ENCODE assay signal across 7 mouse cellular contexts in genomic region chr14:62759771-62760320, GRCm38 (mm10). TPM values are rescaled to one million over a fixed set of nuclear protein-coding genes. Genes with fewer than 3 reads are reported as not detected.
DNase-seq lines count a peak whose midpoint lies in the region; ATAC-seq and TF ChIP-seq lines count a peak whose summit lies in the region.

No protein-coding gene starts in this region.

- H3K27ac ChIP-seq in embryonic facial prominence, embryonic 12.5 days, result peak overlapping the region; percentile 99
- peak overlapping the region; percentile 94 for H3K27ac ChIP-seq in heart, adult 2 months
- H3K27ac ChIP-seq in limb, embryonic 13.5 days, result peak overlapping the region; percentile 99
- peak overlapping the region; percentile 99 for H3K27ac ChIP-seq in midbrain, embryonic 15.5 days

- intact Hi-C loops in heart, adult 2 months (cut with DNase I), result loop anchor here (2.0 to 5.0 kb wide), 4 partner anchors 121 to 205 kb away; partner anchors contain the start of gene Fam124a

- 0 out of 2 replicates have a peak, but pooled peaks have one; percentile 1 for TF ChIP-seq CTCF in heart, adult 2 months (IDR thresholded peaks at IDR 0.05)

- peaks cover 5% of the 10 kb centered on the region; the same call in 1 of the 2 replicates for H3K4me1 ChIP-seq in embryonic facial prominence, embryonic 12.5 days
- H3K4me1 ChIP-seq in heart, adult 2 months (ENCODE audit: control insufficient read depth, insufficient read depth, low read length), result no peaks in the 10 kb centered on the region; the same call in 1 of the 2 replicates
- H3K4me1 ChIP-seq in limb, embryonic 13.5 days, result peaks cover 6% of the 10 kb centered on the region; the same call in 1 of the 2 replicates
- H3K4me1 ChIP-seq in midbrain, embryonic 15.5 days, result peaks cover 20% of the 10 kb centered on the region

- no peaks in the 10 kb centered on the region for H3K27me3 ChIP-seq in embryonic facial prominence, embryonic 12.5 days
- H3K27me3 ChIP-seq in heart, adult 2 months (ENCODE audit: control insufficient read depth, insufficient read depth, low read length), result no peaks in the 10 kb centered on the region
- no peaks in the 10 kb centered on the region for H3K27me3 ChIP-seq in limb, embryonic 13.5 days
- no peaks in the 10 kb centered on the region for H3K27me3 ChIP-seq in midbrain, embryonic 15.5 days (replicated peaks)

- H3K4me3 ChIP-seq in embryonic facial prominence, embryonic 12.5 days, result peak overlapping the region; percentile 96
- peak overlapping the region; percentile 91 for H3K4me3 ChIP-seq in heart, adult 2 months
- H3K4me3 ChIP-seq in limb, embryonic 13.5 days, result peak overlapping the region; percentile 96
- peak overlapping the region; percentile 91 for H3K4me3 ChIP-seq in midbrain, embryonic 15.5 days

- peak overlapping the region; percentile 98 for H3K9ac ChIP-seq in embryonic facial prominence, embryonic 12.5 days
- peak overlapping the region; percentile 95 for H3K9ac ChIP-seq in heart, adult 2 months (ENCODE audit: low read depth, low read length)
- peak overlapping the region; percentile 98 for H3K9ac ChIP-seq in limb, embryonic 13.5 days
- peak overlapping the region; percentile 96 for H3K9ac ChIP-seq in midbrain, embryonic 15.5 days

- peak; percentile 87 for DNase-seq in adrenal gland, postnatal 14 days
- peak; percentile 80 to 81 for DNase-seq in heart, adult 2 months
- DNase-seq in kidney, adult 8-10 months, result peak; percentile 71 to 72
- DNase-seq in spleen, adult 18-20 months, result peak; percentile 62 to 72

- H3K9me3 ChIP-seq in embryonic facial prominence, embryonic 12.5 days, result no peaks in the 10 kb centered on the region
- H3K9me3 ChIP-seq in limb, embryonic 13.5 days, result no peaks in the 10 kb centered on the region
- H3K9me3 ChIP-seq in midbrain, embryonic 15.5 days, result no peaks in the 10 kb centered on the region

- peak overlapping the region; percentile 62 for H3K4me2 ChIP-seq in embryonic facial prominence, embryonic 12.5 days (replicated peaks)
- peak overlapping the region; percentile 71 for H3K4me2 ChIP-seq in limb, embryonic 13.5 days (replicated peaks)
- H3K4me2 ChIP-seq in midbrain, embryonic 15.5 days, result peak overlapping the region; percentile 76

- no peaks in the 10 kb centered on the region for H3K79me2 ChIP-seq in heart, adult 2 months (replicated peaks; ENCODE audit: control insufficient read depth, insufficient read depth, low read length)

- TF ChIP-seq EP300 in heart, adult 2 months (IDR thresholded peaks at IDR 0.05; ENCODE audit: insufficient read depth, low read depth, low read length), result no peak

- under 1% methylated on average over 24 of the region's 38 CpGs for WGBS in embryonic facial prominence, embryonic 12.5 days
- WGBS in heart, adult 2 months, result under 1% methylated on average over 31 of the region's 38 CpGs
- WGBS in limb, embryonic 13.5 days, result under 1% methylated on average over 35 of the region's 38 CpGs
- WGBS in midbrain, embryonic 15.5 days, result under 1% methylated on average over 25 of the region's 38 CpGs

- peaks cover 5% of the 10 kb centered on the region; the same call in 1 of the 2 replicates for H3K36me3 ChIP-seq in embryonic facial prominence, embryonic 12.5 days
- peaks cover 18% of the 10 kb centered on the region for H3K36me3 ChIP-seq in heart, adult 2 months (ENCODE audit: control insufficient read depth, insufficient read depth, low read length)
- H3K36me3 ChIP-seq in limb, embryonic 13.5 days, result peaks cover 15% of the 10 kb centered on the region
- no peaks in the 10 kb centered on the region; the same call in 1 of the 2 replicates for H3K36me3 ChIP-seq in midbrain, embryonic 15.5 days (replicated peaks)

- peak; percentile 25 for ATAC-seq in embryonic facial prominence, embryonic 12.5 days (ENCODE audit: insufficient number of reproducible peaks, insufficient read depth, low FRiP score, low TSS enrichment)
- peak; percentile 13; the same call in 1 of the 2 replicates for ATAC-seq in limb, embryonic 13.5 days (ENCODE audit: low FRiP score, low read depth)
- ATAC-seq in midbrain, embryonic 15.5 days (replicated peaks), result peak; percentile 47

- TF ChIP-seq POLR2A in heart, adult 2 months (IDR thresholded peaks at IDR 0.05; ENCODE audit: insufficient read depth, low read depth, low read length), result peak; percentile 61; the same call in 1 of the 2 replicates

RNA-seq across cellular contexts. Expression of gene Ints6, which starts 1.1 kb away (rescaled TPM):
- total RNA-seq in adrenal gland, postnatal 14 days (2021), result 43.2 and 44.7 TPM in 2 replicates
- polyA plus RNA-seq in embryonic facial prominence, embryonic 12.5 days (2016; fragmentation: Nextera tagmentation; extraction: Ambion mirVana), result 28.7 and 35.3 TPM in 2 replicates
- total RNA-seq in heart, adult 2 months (2021), result 10 to 100 TPM; 13.6 to 16.9 TPM
- 3.7 and 6.7 TPM in 2 replicates for polyA plus RNA-seq in heart, adult 2 months (2012; rRNA removed)
- 23.3 and 23.7 TPM in 2 replicates for polyA plus RNA-seq in limb, embryonic 13.5 days (2015; fragmentation: Nextera tagmentation; extraction: Ambion mirVana)
- polyA plus RNA-seq in midbrain, embryonic 15.5 days (2015; fragmentation: Nextera tagmentation; extraction: Ambion mirVana), result 14.8 and 17.0 TPM in 2 replicates

Comparison
In these comparisons a context has a peak if more than half of its experiments do, and no peak if none do; other contexts are left out.
1. Peak in every context shown above with its lines: DNase-seq, ATAC-seq, H3K4me3 ChIP-seq and H3K27ac ChIP-seq.